Mouse (Mus musculus): ENCODE data around the gene Gm21704. TPM values are rescaled to one million over a fixed set of nuclear protein-coding genes. Genes with fewer than 3 reads are reported as not detected.
"Not testable (repeated sequence)": the region's sequence is repeated elsewhere in the genome, so short reads cannot be mapped to it uniquely, and the experiment has no call there.

Gene Gm21704
- not detected in 2 replicates for polyA plus RNA-seq (2012; rRNA removed)

DNA sequence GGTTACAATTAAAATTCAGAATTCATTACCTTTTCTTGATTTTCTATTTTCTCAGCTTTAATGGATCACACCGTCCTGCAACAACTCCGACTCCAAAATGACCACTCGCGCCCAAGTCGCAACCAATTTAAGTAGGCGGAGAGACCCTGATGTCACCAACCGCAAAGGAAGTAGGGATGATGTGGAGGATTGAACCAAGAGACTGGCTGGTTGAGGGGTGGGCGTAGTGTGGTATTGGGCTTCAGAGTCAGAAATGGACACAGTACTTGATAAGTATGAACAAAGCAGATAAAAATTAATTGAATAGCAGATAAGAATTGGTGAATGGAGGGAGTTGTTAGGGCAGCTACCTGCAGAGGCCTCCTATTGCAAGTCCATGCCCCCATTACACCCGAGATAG lies at the start of gene Gm21704, which contains the start of gene Gm21708:
Gene Gm21704 (minus strand): TSS at position 101 of the 400 bp plus-strand sequence.
Gene Gm21708 (minus strand): TSS at position 101 of the 400 bp plus-strand sequence.
- not testable (repeated sequence) for H3K4me3 ChIP-seq (ENCODE audit: insufficient read depth, low read depth, low read length)
- no CpG with 5 or more reads among the region's 9 CpGs for WGBS

DNA sequence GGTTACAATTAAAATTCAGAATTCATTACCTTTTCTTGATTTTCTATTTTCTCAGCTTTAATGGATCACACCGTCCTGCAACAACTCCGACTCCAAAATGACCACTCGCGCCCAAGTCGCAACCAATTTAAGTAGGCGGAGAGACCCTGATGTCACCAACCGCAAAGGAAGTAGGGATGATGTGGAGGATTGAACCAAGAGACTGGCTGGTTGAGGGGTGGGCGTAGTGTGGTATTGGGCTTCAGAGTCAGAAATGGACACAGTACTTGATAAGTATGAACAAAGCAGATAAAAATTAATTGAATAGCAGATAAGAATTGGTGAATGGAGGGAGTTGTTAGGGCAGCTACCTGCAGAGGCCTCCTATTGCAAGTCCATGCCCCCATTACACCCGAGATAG lies 64.7 kb downstream of the Gm21704 start, which contains the start of gene Gm21693:
Gene Gm21693 (minus strand): TSS at position 101 of the 400 bp plus-strand sequence.
- H3K36me3 ChIP-seq (ENCODE audit: control insufficient read depth, insufficient read depth, low read length); H3K4me3 ChIP-seq (ENCODE audit: insufficient read depth, low read depth, low read length); H3K27me3 ChIP-seq (replicated peaks; ENCODE audit: control insufficient read depth, insufficient read depth, low read length); H3K4me1 ChIP-seq (ENCODE audit: control insufficient read depth, insufficient read depth, low read length); H3K27ac ChIP-seq (ENCODE audit: insufficient read depth, low read depth, low read length); DNase-seq: not testable (repeated sequence)
- no CpG with 5 or more reads among the region's 9 CpGs for WGBS

More for the DNA sequence above, at the start of gene Gm21704, which contains the start of gene Gm21708:
- not testable (repeated sequence) for DNase-seq; H3K27ac ChIP-seq (ENCODE audit: insufficient read depth, low read depth, low read length); H3K36me3 ChIP-seq (ENCODE audit: control insufficient read depth, insufficient read depth, low read length); H3K27me3 ChIP-seq (replicated peaks; ENCODE audit: control insufficient read depth, insufficient read depth, low read length); H3K4me1 ChIP-seq (ENCODE audit: control insufficient read depth, insufficient read depth, low read length)

- H3K27ac ChIP-seq (ENCODE audit: insufficient read depth, low read depth, low read length); H3K4me1 ChIP-seq (ENCODE audit: control insufficient read depth, insufficient read depth, low read length); H3K36me3 ChIP-seq (ENCODE audit: control insufficient read depth, insufficient read depth, low read length); H3K27me3 ChIP-seq (replicated peaks; ENCODE audit: control insufficient read depth, insufficient read depth, low read length); H3K4me3 ChIP-seq (ENCODE audit: insufficient read depth, low read depth, low read length): not testable (repeated sequence)
- DNase-seq, result peak; percentile 0
- WGBS, result 100% methylated on average over 1 of the region's 11 CpGs
These were observed 69.3 kb downstream of the Gm21704 start for GRCm38 (mm10) chrY:3340661-3341060.

Other genes with a start within 250 kb of the Gm21704 start
- not detected in 2 replicates for gene Gm21677, start 103.7 kb downstream of the Gm21704 start, polyA plus RNA-seq (2012; rRNA removed)
- gene Gm21693, start 64.8 kb downstream of the Gm21704 start, polyA plus RNA-seq (2012; rRNA removed), result not detected in 2 replicates
- not detected in 2 replicates for gene Gm21708, start within 50 bp of the Gm21704 start, polyA plus RNA-seq (2012; rRNA removed)